Mouse (Mus musculus) spleen, adult 2 months (tissue): ENCODE results near the gene Hoxa7.

ENCODE experiments used
- CTCF ChIP-seq: fragments of 200-500 bp; IDR thresholded peaks from 2 replicates; pipeline ENCODE4 v1.5.1; 2011; ENCODE audit warnings: mild to moderate bottlenecking, inconsistent platforms; ENCODE audit not compliant: insufficient read depth, insufficient read length, insufficient replicate concordance; ENCODE audit errors: extremely low read depth
- POLR2A ChIP-seq: fragments of 200-500 bp; IDR thresholded peaks from 2 replicates; pipeline ENCODE4 v1.6.1; 2011; ENCODE audit warnings: low read depth, low read length, inconsistent platforms

- TF ChIP-seq CTCF, result no peak
- TF ChIP-seq POLR2A, result no peak
These were observed 2.5 kb upstream of the Hoxa7 start for GRCm38 (mm10) chr6:52223939-52224760.
